Mouse (Mus musculus) bone marrow macrophage, adult 2 months (primary cell): Measurements from ENCODE around the gene Hrc.

Source experiments
- CTCF ChIP-seq: IDR thresholded peaks from 2 replicates; pipeline ENCODE4 v1.5.1; 2012; ENCODE audit warnings: low read depth, mild to moderate bottlenecking, low read length, moderate library complexity
- POLR2A ChIP-seq: IDR thresholded peaks from 2 replicates; pipeline ENCODE4 v1.6.1; 2012; ENCODE audit warnings: mild to moderate bottlenecking, low read depth, low read length, borderline replicate concordance

DNA sequence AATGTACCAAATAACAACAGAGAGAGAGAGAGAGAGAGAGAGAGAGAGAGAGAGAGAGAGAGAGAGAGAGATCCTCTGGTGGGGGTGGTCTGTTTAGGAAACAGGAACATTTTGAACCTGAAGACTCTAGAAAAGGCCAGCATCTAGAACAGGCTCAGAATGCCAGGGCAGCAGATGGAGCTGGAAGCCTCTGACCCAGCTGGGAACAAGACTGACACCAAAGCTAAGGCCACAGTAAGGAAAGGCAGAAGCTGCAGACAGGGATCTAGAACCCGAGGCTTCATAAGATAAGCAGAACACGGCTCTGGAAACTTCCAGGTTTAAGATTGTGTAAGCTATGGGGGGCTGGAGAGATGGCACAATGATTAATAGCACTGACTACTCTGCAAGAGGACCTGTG lies 28.9 kb downstream of the Hrc start:
- TF ChIP-seq CTCF (no peak), POLR2A (no peak)
